Mouse (Mus musculus) thymus, adult 2 months (tissue): ENCODE data around the gene Vdac2. TPM values are rescaled to one million over a fixed set of nuclear protein-coding genes. Genes with fewer than 3 reads are reported as not detected.

Experiments
- DNase-seq: peaks from one replicate; pipeline ENCODE4 v3.0.0; 2021
- H3K27ac ChIP-seq: fragments of 200-500 bp; 2 replicates; pipeline ENCODE4 v1.5.1; 2012; ENCODE audit warnings: low read length, control low read depth; ENCODE audit not compliant: control insufficient read depth, insufficient read depth
- H3K27me3 ChIP-seq: fragments of 200-500 bp; 2 replicates; pipeline ENCODE4 v1.6.1; 2012; ENCODE audit warnings: mild to moderate bottlenecking, low read length, moderate library complexity, mixed read lengths; ENCODE audit not compliant: control insufficient read depth, insufficient read depth
- H3K36me3 ChIP-seq: fragments of 200-500 bp; 2 replicates; pipeline ENCODE4 v1.6.1; 2012; ENCODE audit warnings: mild to moderate bottlenecking, low read length, moderate library complexity; ENCODE audit not compliant: control insufficient read depth, insufficient read depth
- H3K4me1 ChIP-seq: fragments of 200-500 bp; replicated peaks from 2 replicates; pipeline ENCODE4 v1.6.1; 2012; ENCODE audit warnings: low read length; ENCODE audit not compliant: control insufficient read depth, insufficient read depth
- H3K4me3 ChIP-seq: fragments of 200-500 bp; 2 replicates; pipeline ENCODE4 v1.5.1; 2012; ENCODE audit warnings: mild to moderate bottlenecking, low read length, control low read depth, moderate library complexity; ENCODE audit not compliant: control insufficient read depth, insufficient read depth
- CTCF ChIP-seq: fragments of 200-500 bp; IDR thresholded peaks from 2 replicates; pipeline ENCODE4 v1.5.1; 2012; ENCODE audit warnings: mild to moderate bottlenecking, control low read depth, low read length, moderate library complexity, borderline replicate concordance; ENCODE audit not compliant: control insufficient read depth, poor library complexity, insufficient read depth; ENCODE audit errors: extremely low read depth
- POLR2A ChIP-seq: fragments of 200-500 bp; IDR thresholded peaks from 2 replicates; pipeline ENCODE4 v1.6.1; 2012; ENCODE audit warnings: mild to moderate bottlenecking, low read length, control low read depth, moderate library complexity; ENCODE audit not compliant: control insufficient read depth, poor library complexity, insufficient read depth; ENCODE audit errors: extremely low read depth
- whole genome bisulfite sequencing: fragments of 180-500 bp; shearing (Covaris S2); methylation state at CpG from one replicate; pipeline ENCODE4 v1.1.7; 2018; 5-methylcytosine and 5-hydroxymethylcytosine counted together
- polyA plus RNA-seq: library from polyadenylated mRNA; depleted of rRNA; stranded (reverse); fragments of >200 nt; gene quantifications from 2 replicates; pipeline ENCODE4 v1.2.3, GENCODE M21; 2012

Vdac2 gene
- polyA plus RNA-seq, 1 experiment = 109 TPM

GRCm38 (mm10) chr14:21849524-21850418 is 24.7 kb downstream of the Vdac2 start:
- Histone ChIP-seq H3K27me3 (no peaks in the 10 kb centered on the region), H3K27ac (no peak overlapping the region), H3K36me3 (peaks cover 13% of the 10 kb centered on the region), H3K4me3 (no peak overlapping the region), H3K4me1 (peaks cover 19% of the 10 kb centered on the region)
- 95% methylated on average over 13 of the region's 13 CpGs for WGBS
- DNase-seq = no peak
- TF ChIP-seq POLR2A (no peak), CTCF (no peak)

GRCm38 (mm10) chr14:21850419-21851127 is 25.5 kb downstream of the Vdac2 start:
- Histone ChIP-seq H3K36me3 (peaks cover 9% of the 10 kb centered on the region), H3K4me1 (peaks cover 19% of the 10 kb centered on the region), H3K27me3 (no peaks in the 10 kb centered on the region), H3K27ac (no peak overlapping the region), H3K4me3 (no peak overlapping the region)
- TF ChIP-seq CTCF (no peak), POLR2A (no peak)
- no peak for DNase-seq
- 96% methylated on average over 24 of the region's 24 CpGs for WGBS

DNA sequence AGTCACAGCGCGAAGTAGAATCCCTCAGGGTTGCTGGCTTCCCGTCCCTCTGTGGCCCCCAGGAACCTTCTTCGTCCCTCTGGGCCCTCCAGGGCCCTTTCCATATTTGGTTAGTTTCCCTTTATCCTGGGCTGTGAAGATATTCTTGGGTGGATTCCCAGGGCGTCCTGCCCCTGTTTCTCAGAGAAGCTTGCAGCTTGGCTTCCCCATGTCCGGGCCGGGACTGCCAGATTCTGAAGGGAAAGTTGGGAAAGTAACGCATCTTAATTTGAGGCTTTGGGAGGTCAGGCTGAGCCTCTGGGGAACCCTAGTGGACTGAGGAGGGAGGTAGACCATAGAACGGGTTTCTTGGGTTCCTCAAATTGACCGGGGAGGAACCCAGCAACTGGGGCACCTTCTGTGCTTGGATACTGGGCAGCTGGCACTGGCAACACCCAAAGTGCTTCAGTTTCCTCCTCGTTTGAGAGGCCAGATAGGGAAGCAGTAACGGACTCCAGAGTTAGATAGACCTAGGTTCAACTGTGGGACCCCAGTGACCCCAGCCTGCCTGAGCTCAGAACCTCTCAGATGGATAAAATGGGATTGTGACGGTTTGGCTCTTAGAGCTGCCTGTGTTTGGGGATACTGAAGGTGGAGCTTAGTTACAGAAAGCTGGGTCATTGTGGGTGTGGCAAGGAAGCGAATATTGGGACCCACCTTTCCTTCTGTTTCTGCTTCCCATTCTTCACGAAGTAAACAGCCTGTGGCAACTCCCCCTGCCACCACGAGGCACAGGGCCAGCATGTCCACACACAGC is 27.2 kb downstream of the Vdac2 start:
- Histone ChIP-seq H3K36me3 (no peaks in the 10 kb centered on the region), H3K27ac (no peak overlapping the region), H3K27me3 (no peaks in the 10 kb centered on the region), H3K4me3 (no peak overlapping the region), H3K4me1 (peaks cover 16% of the 10 kb centered on the region)
- 70% methylated on average over 16 of the region's 16 CpGs for WGBS
- no peak for TF ChIP-seq POLR2A
- TF ChIP-seq CTCF = no peak
- no peak for DNase-seq

GRCm38 (mm10) chr14:21853456-21854109 is 28.5 kb downstream of the Vdac2 start:
- Histone ChIP-seq H3K27ac (no peak overlapping the region), H3K36me3 (no peaks in the 10 kb centered on the region), H3K27me3 (no peaks in the 10 kb centered on the region), H3K4me1 (peaks cover 7% of the 10 kb centered on the region), H3K4me3 (peak overlapping the region; percentile 20)
- DNase-seq = peak; percentile 76
- 3% methylated on average over 17 of the region's 17 CpGs for WGBS
- TF ChIP-seq POLR2A (no peak), CTCF (peak; percentile 80; the same call in 1 of the 2 replicates)

- WGBS = 81% methylated on average over 9 of the region's 9 CpGs
- Histone ChIP-seq H3K4me1 (peaks cover 7% of the 10 kb centered on the region), H3K36me3 (no peaks in the 10 kb centered on the region), H3K4me3 (no peak overlapping the region), H3K27me3 (no peaks in the 10 kb centered on the region), H3K27ac (no peak overlapping the region)
- TF ChIP-seq POLR2A = no peak
- TF ChIP-seq CTCF = no peak
- DNase-seq = no peak
Measured at GRCm38 (mm10) chr14:21854271-21854670, 29.2 kb downstream of the Vdac2 start.

DNA sequence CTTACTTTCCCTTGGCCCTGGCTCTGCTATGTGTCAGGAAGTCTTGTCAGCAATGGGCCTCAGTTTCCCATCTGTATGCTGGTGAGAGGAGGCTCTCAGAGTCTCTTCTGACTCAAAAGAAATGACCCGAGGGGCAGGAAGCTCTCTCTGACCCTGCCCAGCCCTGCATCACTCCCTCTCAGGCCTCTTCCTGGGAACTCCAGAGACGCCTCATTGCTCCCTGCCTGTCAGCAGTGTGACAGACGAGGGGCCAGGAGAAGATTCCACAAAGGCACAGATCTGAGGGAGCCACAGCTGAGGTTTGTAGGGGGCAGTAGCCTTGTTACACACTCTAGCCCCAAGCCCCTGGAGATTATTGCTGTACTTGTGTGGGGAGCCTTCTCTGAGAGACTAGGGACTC is 30.9 kb downstream of the Vdac2 start:
- Histone ChIP-seq H3K36me3 (no peaks in the 10 kb centered on the region), H3K4me3 (no peak overlapping the region), H3K27ac (no peak overlapping the region), H3K27me3 (no peaks in the 10 kb centered on the region), H3K4me1 (peaks cover 7% of the 10 kb centered on the region)
- 92% methylated on average over 3 of the region's 3 CpGs for WGBS
- no peak for DNase-seq
- TF ChIP-seq POLR2A (no peak), CTCF (no peak)
